Mouse (Mus musculus) neural tube, embryonic 14.5 days (tissue): ENCODE measurements around the gene Scmh1. TPM values are rescaled to one million over a fixed set of nuclear protein-coding genes. Genes with fewer than 3 reads are reported as not detected.
"Not testable (repeated sequence)": the region's sequence is repeated elsewhere in the genome, so short reads cannot be mapped to it uniquely, and the experiment has no call there.

ENCODE experiments used
- ATAC-seq: fragments of 200-750 bp; cut with Nextera tagmentation; 2 replicates; pipeline ENCODE4 v1.8.0; 2017; ENCODE audit warnings: low read depth, mild to moderate bottlenecking, moderate TSS enrichment, moderate library complexity
- H3K27ac ChIP-seq: fragments of 300-500 bp; sonication (generic); 2 replicates; pipeline ENCODE4 v1.5.1; 2014; ENCODE audit warnings: low read depth, mild to moderate bottlenecking, control low read depth, low read length, moderate library complexity, mixed read lengths
- H3K27me3 ChIP-seq: fragments of 300-500 bp; sonication (generic); 2 replicates; pipeline ENCODE4 v1.6.1; 2014; ENCODE audit warnings: low read length; ENCODE audit not compliant: control insufficient read depth, insufficient read depth
- H3K36me3 ChIP-seq: fragments of 300-500 bp; sonication (generic); 2 replicates; pipeline ENCODE4 v1.6.1; 2014; ENCODE audit warnings: low read length, mixed read lengths; ENCODE audit not compliant: control insufficient read depth, insufficient read depth
- H3K4me1 ChIP-seq: fragments of 300-500 bp; sonication (generic); 2 replicates; pipeline ENCODE4 v1.6.1; 2014; ENCODE audit warnings: low read length; ENCODE audit not compliant: control insufficient read depth, insufficient read depth
- H3K4me2 ChIP-seq: fragments of 300-500 bp; sonication (generic); 2 replicates; pipeline ENCODE4 v1.6.1; 2014; ENCODE audit warnings: mild to moderate bottlenecking, low read depth, low read length, control low read depth
- H3K4me3 ChIP-seq: fragments of 300-500 bp; sonication (generic); 2 replicates; pipeline ENCODE4 v1.5.1; 2014; ENCODE audit warnings: low read depth, low read length, control low read depth, mixed read lengths
- H3K9ac ChIP-seq: fragments of 300-500 bp; sonication (generic); replicated peaks from 2 replicates; pipeline ENCODE4 v1.6.1; 2014; ENCODE audit warnings: low read depth, mild to moderate bottlenecking, control low read depth, low read length, mixed read lengths
- H3K9me3 ChIP-seq: fragments of 300-500 bp; sonication (generic); 2 replicates; pipeline ENCODE4 v1.6.1; 2016; ENCODE audit warnings: low read length; ENCODE audit not compliant: control insufficient read depth
- WGBS: fragments of 180-500 bp; shearing (Covaris S2); extraction: QIAGEN DNeasy Blood & Tissue Kit; methylation state at CpG from one replicate; pipeline ENCODE4 v1.1.7; 2014; 5-methylcytosine and 5-hydroxymethylcytosine counted together
- polyA plus RNA-seq: library from polyadenylated mRNA; unstranded; fragments of >200 nt; fragmentation: Nextera tagmentation; extraction: Ambion mirVana; gene quantifications from 2 replicates; pipeline ENCODE4 v1.2.1, GENCODE M21; 2014

The Scmh1 gene
- polyA plus RNA-seq, 1 experiment from 2014 or later, result 90.8 TPM

DNA sequence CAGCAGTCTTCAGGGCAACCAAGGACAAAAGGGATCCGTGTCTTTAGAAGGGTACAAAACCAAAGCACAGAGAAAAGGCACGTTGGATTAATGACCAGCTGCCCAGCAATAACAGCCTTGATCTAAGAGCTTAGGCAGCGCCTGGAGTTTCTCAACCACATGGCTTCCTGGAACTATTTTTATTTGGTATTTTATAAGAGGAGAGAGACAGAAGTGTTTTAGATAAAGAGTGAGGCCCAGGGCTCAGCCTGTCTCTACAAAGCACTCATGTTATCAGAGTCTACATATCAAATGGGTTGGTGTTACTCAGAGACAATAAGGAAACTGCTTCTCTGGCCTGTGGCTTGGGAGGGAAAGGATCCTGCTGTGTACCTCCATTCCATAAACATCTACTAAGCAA, 12.3 kb upstream of the Scmh1 start:
- no peaks in the 10 kb centered on the region for H3K27me3 ChIP-seq
- 41% methylated on average over 3 of the region's 3 CpGs for WGBS
- H3K36me3 ChIP-seq, result no peaks in the 10 kb centered on the region
- no peak overlapping the region for H3K4me3 ChIP-seq
- no peak overlapping the region for H3K4me2 ChIP-seq
- ATAC-seq, result no peak
- no peak overlapping the region for H3K27ac ChIP-seq
- H3K9ac ChIP-seq, result no peak overlapping the region
- no peaks in the 10 kb centered on the region for H3K4me1 ChIP-seq
- H3K9me3 ChIP-seq, result no peaks in the 10 kb centered on the region

DNA sequence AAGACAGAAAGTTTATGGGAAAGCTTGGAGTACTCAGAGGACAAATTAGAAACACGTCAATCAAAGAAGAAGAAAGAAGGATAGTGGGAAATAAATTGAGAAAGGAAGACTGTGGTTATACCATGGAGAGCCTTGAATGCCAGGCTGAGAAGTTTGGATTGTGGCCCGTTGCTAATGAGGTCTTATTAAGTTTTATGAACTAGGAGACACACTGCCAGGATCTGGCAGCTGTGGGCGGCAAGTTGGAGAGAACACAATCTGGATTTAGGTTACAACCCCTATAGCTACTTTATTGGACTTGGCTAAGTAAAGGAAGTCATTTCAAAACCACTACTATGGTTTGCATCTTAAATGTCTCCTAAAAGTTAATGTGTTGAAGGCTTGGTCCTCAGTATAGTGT, 4.8 kb upstream of the Scmh1 start:
- Histone ChIP-seq H3K4me1 (no peaks in the 10 kb centered on the region), H3K4me2 (no peak overlapping the region), H3K9ac (no peak overlapping the region), H3K4me3 (no peak overlapping the region), H3K27ac (no peak overlapping the region), H3K36me3 (no peaks in the 10 kb centered on the region), H3K27me3 (no peaks in the 10 kb centered on the region), H3K9me3 (no peaks in the 10 kb centered on the region)
- ATAC-seq, result no peak
- 49% methylated on average over 3 of the region's 3 CpGs for WGBS

DNA sequence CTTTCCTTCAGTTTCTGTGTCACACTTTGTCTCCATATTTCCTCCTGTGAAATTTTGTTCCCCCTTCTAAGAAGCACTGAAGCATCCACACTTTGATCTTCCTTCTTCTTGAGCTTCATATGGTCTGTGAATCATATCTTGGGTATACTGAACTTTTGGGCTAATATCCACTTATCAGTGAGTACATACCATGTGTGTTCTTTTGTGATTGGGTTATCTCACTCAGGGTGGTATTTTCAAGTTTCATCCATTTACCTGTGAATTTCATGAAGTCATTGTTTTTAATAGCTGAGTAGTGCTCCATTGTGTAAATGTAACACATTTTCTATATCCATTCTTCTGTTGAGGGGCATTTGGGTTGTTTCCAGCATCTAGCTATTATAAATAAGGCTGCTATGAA, 3.0 kb upstream of the Scmh1 start:
- H3K4me3 ChIP-seq, H3K27me3 ChIP-seq, H3K27ac ChIP-seq, H3K9me3 ChIP-seq, ATAC-seq, H3K4me2 ChIP-seq, H3K36me3 ChIP-seq, H3K4me1 ChIP-seq, H3K9ac ChIP-seq: not testable (repeated sequence)

GRCm38 (mm10) chr4:120404247-120404646, 834 bp upstream of the Scmh1 start:
- no peak overlapping the region; the same call in 1 of the 2 replicates for H3K27ac ChIP-seq
- peaks cover 12% of the 10 kb centered on the region; the same call in 1 of the 2 replicates for H3K4me1 ChIP-seq
- no peak overlapping the region; the same call in 1 of the 2 replicates for H3K4me2 ChIP-seq
- H3K9ac ChIP-seq, result no peak overlapping the region
- H3K4me3 ChIP-seq, result no peak overlapping the region
- ATAC-seq, result no peak
- H3K27me3 ChIP-seq, result no peaks in the 10 kb centered on the region
- no peaks in the 10 kb centered on the region for H3K9me3 ChIP-seq
- H3K36me3 ChIP-seq, result no peaks in the 10 kb centered on the region

- H3K4me2 ChIP-seq, result peak overlapping the region; percentile 61
- peak overlapping the region; percentile 98 for H3K9ac ChIP-seq
- H3K4me3 ChIP-seq, result peak overlapping the region; percentile 98
- peak overlapping the region; percentile 92; the same call in 1 of the 2 replicates for H3K27ac ChIP-seq
- H3K4me1 ChIP-seq, result peaks cover 12% of the 10 kb centered on the region; the same call in 1 of the 2 replicates
- H3K27me3 ChIP-seq, result no peaks in the 10 kb centered on the region
- peak; percentile 18 for ATAC-seq
- 14% methylated on average over 15 of the region's 21 CpGs for WGBS
- no peaks in the 10 kb centered on the region for H3K36me3 ChIP-seq
- no peaks in the 10 kb centered on the region for H3K9me3 ChIP-seq
Measured at GRCm38 (mm10) chr4:120404778-120405143, 320 bp upstream of the Scmh1 start.

DNA sequence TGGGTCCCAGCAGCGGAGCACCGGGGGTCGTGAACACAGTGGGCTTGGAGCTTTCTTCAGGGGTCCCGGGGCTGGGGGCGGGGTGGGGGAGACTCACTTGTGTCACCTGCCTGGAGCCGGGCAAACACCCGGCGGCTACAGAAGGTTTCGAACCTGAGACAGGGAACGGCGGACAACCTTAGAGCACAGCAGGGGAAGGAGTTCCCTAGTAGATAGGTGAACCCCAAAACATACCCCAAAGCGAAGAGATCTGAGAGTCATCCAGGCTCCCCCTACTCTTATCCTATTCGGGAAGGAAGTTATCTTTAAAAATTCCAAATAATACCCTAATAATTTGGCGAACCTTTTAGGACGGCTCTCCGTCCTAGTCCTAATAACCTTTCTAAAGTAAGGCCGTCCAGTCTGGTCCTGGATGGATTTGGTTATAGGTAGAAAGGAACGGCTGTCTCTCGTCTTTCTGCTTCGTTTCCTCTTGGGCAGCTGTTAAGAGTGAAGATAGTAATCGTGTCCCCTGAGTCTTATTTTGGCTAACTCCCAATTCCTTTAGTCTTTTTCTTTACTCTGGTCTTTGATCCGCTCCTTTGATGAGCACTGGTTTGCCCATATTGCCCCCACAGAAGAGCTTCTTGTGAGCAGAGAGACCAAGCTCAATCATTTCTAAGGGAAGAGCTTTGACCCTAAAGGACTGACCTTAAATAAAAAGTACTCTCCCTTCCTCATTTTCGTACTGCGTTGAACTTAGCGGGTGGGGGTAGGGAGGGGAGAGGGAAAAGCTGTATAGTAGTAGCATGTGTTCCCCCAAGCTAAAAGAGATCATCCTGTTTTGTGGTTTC, 941 bp downstream of the Scmh1 start:
- peak; percentile 2; the same call in 1 of the 2 replicates for ATAC-seq
- H3K4me1 ChIP-seq, result peaks cover 12% of the 10 kb centered on the region; the same call in 1 of the 2 replicates
- H3K9ac ChIP-seq, result peak overlapping the region; percentile 98
- H3K4me3 ChIP-seq, result peak overlapping the region; percentile 98
- peak overlapping the region; percentile 61 for H3K4me2 ChIP-seq
- H3K36me3 ChIP-seq, result no peaks in the 10 kb centered on the region
- no peaks in the 10 kb centered on the region for H3K27me3 ChIP-seq
- no peaks in the 10 kb centered on the region for H3K9me3 ChIP-seq
- 2% methylated on average over 25 of the region's 25 CpGs for WGBS
- H3K27ac ChIP-seq, result peak overlapping the region; percentile 92

GRCm38 (mm10) chr4:120406639-120407273, 1.7 kb downstream of the Scmh1 start:
- WGBS, result 61% methylated on average over 3 of the region's 3 CpGs

DNA sequence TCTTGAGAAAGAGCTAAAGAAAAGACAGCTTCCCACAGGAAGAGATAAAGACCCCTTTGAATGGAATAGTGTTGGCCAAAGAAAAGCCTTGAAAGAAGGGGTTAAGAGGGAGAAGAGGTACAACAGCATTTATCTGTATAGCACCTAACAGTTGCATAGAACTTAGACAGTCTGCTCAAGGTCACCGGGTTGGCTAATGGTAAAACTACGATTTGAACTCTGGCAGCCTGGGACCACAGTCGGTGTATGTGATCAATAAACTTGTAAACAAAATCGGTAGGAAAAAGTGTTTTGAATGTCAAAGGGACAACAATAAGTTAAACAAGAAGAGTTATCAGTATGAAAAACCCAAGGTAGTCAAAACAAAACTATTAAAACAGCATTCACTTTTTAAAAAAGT, 13.0 kb downstream of the Scmh1 start:
- H3K27ac ChIP-seq, result no peak overlapping the region
- no peaks in the 10 kb centered on the region for H3K9me3 ChIP-seq
- no peaks in the 10 kb centered on the region for H3K36me3 ChIP-seq
- no peaks in the 10 kb centered on the region for H3K27me3 ChIP-seq
- ATAC-seq, result no peak
- no peak overlapping the region for H3K4me3 ChIP-seq
- H3K9ac ChIP-seq, result no peak overlapping the region
- 77% methylated on average over 4 of the region's 4 CpGs for WGBS
- 0 out of 2 replicates have a peak, but pooled peaks cover 4% of the 10 kb centered on the region for H3K4me1 ChIP-seq
- H3K4me2 ChIP-seq, result no peak overlapping the region

More at GRCm38 (mm10) chr4:120406639-120407273, 1.7 kb downstream of the Scmh1 start:
- H3K9me3 ChIP-seq, result no peaks in the 10 kb centered on the region
- no peaks in the 10 kb centered on the region for H3K27me3 ChIP-seq
- ATAC-seq, result no peak
- H3K4me1 ChIP-seq, result peaks cover 12% of the 10 kb centered on the region; the same call in 1 of the 2 replicates
- H3K9ac ChIP-seq, result no peak overlapping the region; the same call in 1 of the 2 replicates
- H3K36me3 ChIP-seq, result no peaks in the 10 kb centered on the region
- H3K4me2 ChIP-seq, result peak overlapping the region; percentile 61
- no peak overlapping the region for H3K27ac ChIP-seq
- H3K4me3 ChIP-seq, result peak overlapping the region; percentile 98

DNA sequence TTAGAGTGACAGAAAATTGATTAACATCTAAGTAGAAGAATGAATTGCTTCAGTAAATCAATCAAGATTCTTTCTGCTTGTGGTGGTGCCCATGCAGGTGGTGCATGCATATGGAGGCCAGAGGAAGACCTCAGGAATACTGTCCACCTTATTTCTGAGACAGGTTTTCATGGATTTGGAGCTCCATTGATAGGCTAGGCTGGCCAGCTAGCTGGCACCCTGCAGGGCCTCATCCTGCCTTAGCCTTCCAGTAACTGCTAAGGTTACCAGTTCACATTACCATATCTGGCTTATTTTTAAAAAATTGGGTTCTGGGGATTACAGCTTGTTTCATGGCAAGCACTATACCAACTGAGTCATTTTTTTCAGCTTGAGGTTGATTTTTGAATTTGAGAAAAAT, 15.1 kb downstream of the Scmh1 start:
- no peak overlapping the region for H3K4me3 ChIP-seq
- ATAC-seq, result no peak

More for the DNA sequence above, 15.1 kb downstream of the Scmh1 start:
- Histone ChIP-seq H3K4me2 (no peak overlapping the region), H3K9me3 (no peaks in the 10 kb centered on the region), H3K36me3 (no peaks in the 10 kb centered on the region), H3K27ac (no peak overlapping the region), H3K9ac (no peak overlapping the region), H3K4me1 (0 out of 2 replicates have a peak, but pooled peaks cover 4% of the 10 kb centered on the region), H3K27me3 (no peaks in the 10 kb centered on the region)
